Mouse (Mus musculus) heart, adult 9 months (tissue): ENCODE data around the gene Spock2.
"Not testable (repeated sequence)": the region's sequence is repeated elsewhere in the genome, so short reads cannot be mapped to it uniquely, and the experiment has no call there.

ENCODE experiments used
- DNase-seq, 2 experiments: peaks; one replicate each; pipeline ENCODE4 v3.0.0; 2022; ENCODE audit warnings: low spot score in 2 of 2

Gene Spock2

GRCm38 (mm10) chr10:60107448-60107847 is 1.4 kb downstream of the Spock2 start:
- DNase-seq: no peak

- DNase-seq: no peak
Measured at GRCm38 (mm10) chr10:60108321-60109111, 2.5 kb downstream of the Spock2 start.

- no peak for DNase-seq
Measured at GRCm38 (mm10) chr10:60109336-60109735, 3.3 kb downstream of the Spock2 start.

GRCm38 (mm10) chr10:60109989-60110388 is 4.0 kb downstream of the Spock2 start:
- DNase-seq: no peak

- DNase-seq: no peak
Measured at GRCm38 (mm10) chr10:60110908-60111475, 5.0 kb downstream of the Spock2 start.

GRCm38 (mm10) chr10:60113965-60114690 is 8.1 kb downstream of the Spock2 start:
- no peak for DNase-seq

GRCm38 (mm10) chr10:60115345-60116185 is 9.5 kb downstream of the Spock2 start:
- DNase-seq: no peak

GRCm38 (mm10) chr10:60116997-60117396 is 11.0 kb downstream of the Spock2 start:
- peak in 1 of 2 experiments; percentile 32 for DNase-seq

- no peak for DNase-seq
Measured at GRCm38 (mm10) chr10:60118464-60118863, 12.4 kb downstream of the Spock2 start.

GRCm38 (mm10) chr10:60120630-60121029 is 14.6 kb downstream of the Spock2 start:
- DNase-seq: no peak

GRCm38 (mm10) chr10:60124078-60124477 is 18.1 kb downstream of the Spock2 start:
- DNase-seq: no peak

GRCm38 (mm10) chr10:60125529-60126327 is 19.7 kb downstream of the Spock2 start:
- no peak for DNase-seq

- DNase-seq: peak; percentile 52 to 62
Measured at GRCm38 (mm10) chr10:60128287-60128686, 22.3 kb downstream of the Spock2 start.

- DNase-seq: no peak
Measured at GRCm38 (mm10) chr10:60130504-60130903, 24.5 kb downstream of the Spock2 start.

GRCm38 (mm10) chr10:60133501-60133900 is 27.5 kb downstream of the Spock2 start:
- no peak for DNase-seq

GRCm38 (mm10) chr10:60134201-60134600 is 28.2 kb downstream of the Spock2 start:
- DNase-seq: no peak

- DNase-seq: not testable (repeated sequence)
Measured at GRCm38 (mm10) chr10:60136010-60136409, 30.0 kb downstream of the Spock2 start.

- DNase-seq: no peak
Measured at GRCm38 (mm10) chr10:60136935-60137334, 30.9 kb downstream of the Spock2 start.

- no peak for DNase-seq
Measured at GRCm38 (mm10) chr10:60138680-60139079, 32.7 kb downstream of the Spock2 start.

GRCm38 (mm10) chr10:60140751-60141150 is 34.7 kb downstream of the Spock2 start:
- DNase-seq: no peak

GRCm38 (mm10) chr10:60141656-60142160 is 35.7 kb downstream of the Spock2 start:
- no peak for DNase-seq
